8 mouse cellular contexts compared by ENCODE assay signal in the genomic region with DNA sequence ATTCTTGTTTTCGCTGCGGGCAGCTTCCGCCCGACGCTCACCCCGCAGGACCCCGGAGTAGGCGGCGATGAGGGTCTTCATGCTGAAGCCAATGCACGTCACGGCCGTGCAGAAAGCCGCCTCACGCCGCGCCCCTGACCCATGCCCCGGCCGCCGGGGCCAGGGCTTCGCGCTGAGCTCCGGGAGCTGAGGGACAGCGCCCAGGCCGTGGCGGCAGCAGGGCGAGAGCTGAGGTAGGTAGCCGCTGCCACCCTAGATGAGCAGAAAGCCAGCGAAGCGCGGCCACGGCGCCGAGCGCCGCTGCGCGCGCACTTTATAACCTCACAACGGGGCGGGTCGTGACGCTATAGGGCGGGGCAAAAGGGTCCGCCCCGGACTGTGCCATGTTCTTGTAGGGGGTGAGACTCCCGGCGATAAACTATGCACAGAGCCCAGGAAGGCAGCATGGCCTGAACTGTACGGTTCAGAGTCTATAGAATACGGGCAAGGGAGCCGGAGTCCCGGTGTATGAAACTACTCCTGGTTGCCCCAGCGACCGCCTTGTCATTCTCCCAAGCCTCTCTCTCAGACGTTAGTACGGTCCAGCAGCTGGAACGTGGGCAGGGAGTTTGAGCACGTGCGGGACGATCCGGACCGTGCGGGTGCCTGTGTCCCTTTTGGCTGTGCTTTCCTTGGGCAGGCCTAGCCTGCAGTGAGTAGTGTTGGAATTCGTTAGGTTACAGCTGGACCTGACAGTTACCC. TPM values are rescaled to one million over a fixed set of nuclear protein-coding genes. Genes with fewer than 3 reads are reported as not detected.
DNase-seq lines count a peak whose midpoint lies in the region; ATAC-seq and TF ChIP-seq lines count a peak whose summit lies in the region.

TSS of gene Dgat2 (minus strand) at position 288 of the 741 bp plus-strand sequence.

- no peak within 1 kb of the TSS for H3K27ac ChIP-seq in CH12.LX (ENCODE audit: insufficient read depth, low read depth)
- H3K27ac ChIP-seq in forebrain, embryonic 12.5 days, result peak within 1 kb of the TSS; percentile 84
- H3K27ac ChIP-seq in heart, postnatal 0 days (ENCODE audit: low read depth), result peak within 1 kb of the TSS; percentile 87
- peak within 1 kb of the TSS; percentile 71 for H3K27ac ChIP-seq in liver, embryonic 16.5 days (ENCODE audit: low read length)
- H3K27ac ChIP-seq in neural tube, embryonic 13.5 days (replicated peaks), result peak within 1 kb of the TSS; percentile 75
- peak within 1 kb of the TSS; percentile 87 for H3K27ac ChIP-seq in testis, adult 2 months (ENCODE audit: control insufficient read depth, insufficient read depth, low read depth, low read length)

- no peaks in the 10 kb centered on the region for H3K79me2 ChIP-seq in CH12.LX (replicated peaks; ENCODE audit: control insufficient read depth, extremely low read depth, insufficient read depth, poor library complexity, severe bottlenecking)

- H3K9ac ChIP-seq in CH12.LX (ENCODE audit: insufficient read depth, low read depth), result peak within 1 kb of the TSS; percentile 6; the same call in 1 of the 2 replicates
- H3K9ac ChIP-seq in forebrain, embryonic 12.5 days, result peak within 1 kb of the TSS; percentile 81
- H3K9ac ChIP-seq in heart, postnatal 0 days (replicated peaks; ENCODE audit: low read depth, low read length), result peak within 1 kb of the TSS; percentile 76
- peak within 1 kb of the TSS; percentile 71 for H3K9ac ChIP-seq in liver, embryonic 16.5 days (ENCODE audit: low read depth, low read length)
- H3K9ac ChIP-seq in neural tube, embryonic 13.5 days, result peak within 1 kb of the TSS; percentile 86

- peaks cover 55% of the 10 kb centered on the region for H3K27me3 ChIP-seq in CH12.LX (replicated peaks)
- peaks cover 25% of the 10 kb centered on the region for H3K27me3 ChIP-seq in forebrain, embryonic 12.5 days
- no peaks in the 10 kb centered on the region for H3K27me3 ChIP-seq in heart, postnatal 0 days (ENCODE audit: control insufficient read depth, insufficient read depth, low read length)
- peaks cover 9% of the 10 kb centered on the region for H3K27me3 ChIP-seq in liver, embryonic 16.5 days (ENCODE audit: control insufficient read depth, insufficient read depth, low read depth, low read length)
- peaks cover 18% of the 10 kb centered on the region for H3K27me3 ChIP-seq in neural tube, embryonic 13.5 days
- no peaks in the 10 kb centered on the region for H3K27me3 ChIP-seq in testis, adult 2 months (ENCODE audit: control insufficient read depth, insufficient read depth, low read length)

- TF ChIP-seq EP300 in CH12.LX (IDR thresholded peaks at IDR 0.05; ENCODE audit: low read length), result no peak
- TF ChIP-seq EP300 in heart, postnatal 0 days (IDR thresholded peaks at IDR 0.05; ENCODE audit: low read depth), result peak; percentile 90

- ATAC-seq in forebrain, embryonic 12.5 days (ENCODE audit: low FRiP score), result peak; percentile 95
- ATAC-seq in heart, postnatal 0 days (ENCODE audit: insufficient read depth, low read depth), result peak; percentile 94
- peak; percentile 89 for ATAC-seq in liver, embryonic 16.5 days (ENCODE audit: low read depth)
- ATAC-seq in neural tube, embryonic 13.5 days (ENCODE audit: low read depth), result peak; percentile 94

- DNase-seq in CH12.LX (ENCODE audit: extremely low read depth), result peak; percentile 78
- peak; percentile 73 for DNase-seq in c-Kit-positive CD71-positive TER-119-negative erythroid progenitor cells, embryonic 14.5 days (ENCODE audit: low read depth)
- DNase-seq in heart, postnatal 0 days (ENCODE audit: low spot score), result peak; percentile 90
- peak; percentile 93 to 95 for DNase-seq in kidney, postnatal 4 days

- under 1% methylated on average over 63 of the region's 63 CpGs for WGBS in forebrain, embryonic 12.5 days
- 1% methylated on average over 62 of the region's 63 CpGs for WGBS in heart, postnatal 0 days
- under 1% methylated on average over 63 of the region's 63 CpGs for WGBS in liver, embryonic 16.5 days (ENCODE audit: insufficient replicate concordance)
- WGBS in neural tube, embryonic 13.5 days, result 1% methylated on average over 63 of the region's 63 CpGs

- H3K9me3 ChIP-seq in CH12.LX (replicated peaks; ENCODE audit: low read length), result no peaks in the 10 kb centered on the region
- H3K9me3 ChIP-seq in forebrain, embryonic 12.5 days, result no peaks in the 10 kb centered on the region
- H3K9me3 ChIP-seq in heart, postnatal 0 days (replicated peaks; ENCODE audit: control insufficient read depth, low read length), result no peaks in the 10 kb centered on the region
- no peaks in the 10 kb centered on the region for H3K9me3 ChIP-seq in liver, embryonic 16.5 days (replicated peaks; ENCODE audit: control insufficient read depth, low read length)
- no peaks in the 10 kb centered on the region for H3K9me3 ChIP-seq in neural tube, embryonic 13.5 days

- H3K4me1 ChIP-seq in CH12.LX (ENCODE audit: control insufficient read depth in 1 of 2, insufficient read depth in 2 of 2), result peaks cover 5 to 20% of the 10 kb centered on the region in 2 experiments
- H3K4me1 ChIP-seq in forebrain, embryonic 12.5 days, result peaks cover 11% of the 10 kb centered on the region
- peaks cover 12% of the 10 kb centered on the region; the same call in 1 of the 2 replicates for H3K4me1 ChIP-seq in heart, postnatal 0 days (ENCODE audit: control insufficient read depth, insufficient read depth)
- peaks cover 17% of the 10 kb centered on the region for H3K4me1 ChIP-seq in liver, embryonic 16.5 days (ENCODE audit: control insufficient read depth, low read depth, low read length)
- H3K4me1 ChIP-seq in neural tube, embryonic 13.5 days (replicated peaks), result peaks cover 15% of the 10 kb centered on the region
- peaks cover 5% of the 10 kb centered on the region for H3K4me1 ChIP-seq in testis, adult 2 months (ENCODE audit: control insufficient read depth, insufficient read depth, low read length)

- no peak for TF ChIP-seq CTCF in CH12.LX (conservative IDR thresholded peaks at IDR 0.05 in 1 of 2, IDR thresholded peaks at IDR 0.05 in 1 of 2; ENCODE audit: low read depth in 2 of 2, low read length in 2 of 2)
- TF ChIP-seq CTCF in heart, postnatal 0 days (IDR thresholded peaks at IDR 0.05; ENCODE audit: low read depth), result no peak
- TF ChIP-seq CTCF in testis, adult 2 months (IDR thresholded peaks at IDR 0.05; ENCODE audit: control insufficient read depth, insufficient read depth, insufficient replicate concordance, low read depth, low read length), result no peak

- TF ChIP-seq RAD21 in CH12.LX (IDR thresholded peaks at IDR 0.05; ENCODE audit: low read depth, low read length), result no peak

- peak; percentile 90 for TF ChIP-seq POLR2A in CH12.LX (IDR thresholded peaks at IDR 0.05; ENCODE audit: low read depth, low read length)
- peak; percentile 92 for TF ChIP-seq POLR2A in testis, adult 2 months (IDR thresholded peaks at IDR 0.05; ENCODE audit: control insufficient read depth, low read depth, low read length)

- H3K4me2 ChIP-seq in CH12.LX (ENCODE audit: insufficient read depth, low read depth, poor library complexity, severe bottlenecking), result peak within 1 kb of the TSS; percentile 83
- H3K4me2 ChIP-seq in forebrain, embryonic 12.5 days, result peak within 1 kb of the TSS; percentile 94
- peak within 1 kb of the TSS; percentile 98 for H3K4me2 ChIP-seq in heart, postnatal 0 days (ENCODE audit: low read depth, low read length)
- peak within 1 kb of the TSS; percentile 78 for H3K4me2 ChIP-seq in liver, embryonic 16.5 days (ENCODE audit: low read depth, low read length)
- peak within 1 kb of the TSS; percentile 91 for H3K4me2 ChIP-seq in neural tube, embryonic 13.5 days

- no peaks in the 10 kb centered on the region for H3K36me3 ChIP-seq in CH12.LX (replicated peaks in 1 of 2; ENCODE audit: control insufficient read depth in 1 of 2, insufficient read depth in 1 of 2, low read length in 1 of 2)
- H3K36me3 ChIP-seq in forebrain, embryonic 12.5 days (replicated peaks), result no peaks in the 10 kb centered on the region
- no peaks in the 10 kb centered on the region for H3K36me3 ChIP-seq in heart, postnatal 0 days (replicated peaks; ENCODE audit: control insufficient read depth, insufficient read depth, low read length)
- H3K36me3 ChIP-seq in liver, embryonic 16.5 days (ENCODE audit: control insufficient read depth, insufficient read depth), result no peaks in the 10 kb centered on the region
- no peaks in the 10 kb centered on the region for H3K36me3 ChIP-seq in neural tube, embryonic 13.5 days
- H3K36me3 ChIP-seq in testis, adult 2 months (ENCODE audit: control insufficient read depth, insufficient read depth, low read length), result no peaks in the 10 kb centered on the region

- H3K4me3 ChIP-seq in CH12.LX (replicated peaks in 1 of 3; ENCODE audit: low read depth in 2 of 3, low read length in 2 of 3, poor library complexity in 1 of 3), result peak within 1 kb of the TSS; percentile 38 to 48 (median 45)
- peak within 1 kb of the TSS; percentile 71 for H3K4me3 ChIP-seq in forebrain, embryonic 12.5 days (replicated peaks)
- peak within 1 kb of the TSS; percentile 66 for H3K4me3 ChIP-seq in heart, postnatal 0 days (ENCODE audit: low read depth, low read length)
- peak within 1 kb of the TSS; percentile 68 for H3K4me3 ChIP-seq in liver, embryonic 16.5 days (ENCODE audit: low read depth, low read length)
- peak within 1 kb of the TSS; percentile 76 for H3K4me3 ChIP-seq in neural tube, embryonic 13.5 days
- peak within 1 kb of the TSS; percentile 88 for H3K4me3 ChIP-seq in testis, adult 2 months (ENCODE audit: control insufficient read depth, low read depth, low read length)

- dilution Hi-C loops in CH12.LX (cut with MboI; ENCODE audit: extremely low pct_ligation_motif_present, extremely low pct_unique_long_range_greater_than_20kb, low sequenced_read_pairs), result no loop called here

- in situ Hi-C loops in CH12.LX (cut with MboI; ENCODE audit: low pct_ligation_motif_present, low pct_unique_long_range_greater_than_20kb, low sequenced_read_pairs), result no loop called here

TF ChIP-seq in CH12.LX, 34 proteins besides CTCF, POLR2A, EP300 and RAD21 (continues in another document):
- TF ChIP-seq ZNF384 (IDR thresholded peaks at IDR 0.05; ENCODE audit: low read depth, low read length), result no peak
- TF ChIP-seq POLR2AphosphoS2 (IDR thresholded peaks at IDR 0.05; ENCODE audit: low read depth, low read length), result no peak
- peak; percentile 97 for TF ChIP-seq MAX (IDR thresholded peaks at IDR 0.05; ENCODE audit: low read length)
- 0 out of 2 replicates have a peak, but pooled peaks have one; percentile 67 for TF ChIP-seq RCOR1 (conservative IDR thresholded peaks at IDR 0.05; ENCODE audit: low read depth, low read length)
- no peak for TF ChIP-seq USF2 (conservative IDR thresholded peaks at IDR 0.05; ENCODE audit: low read depth, low read length)

RNA-seq across cellular contexts. Expression of gene Dgat2, which starts in this region (rescaled TPM):
- total RNA-seq in CH12.LX (2012; rRNA removed), result 1.2 and 1.7 TPM in 2 replicates
- total RNA-seq in CH12.LX (2014; rRNA removed), result 1.4 and 2.8 TPM in 2 replicates
- 1.4 and 1.6 TPM in 2 replicates for polyA plus RNA-seq in CH12.LX (2012; ENCODE audit: insufficient read length, low read depth)
- polyA plus RNA-seq in forebrain, embryonic 12.5 days (2016; fragmentation: Nextera tagmentation; extraction: Ambion mirVana), result 8.4 and 8.6 TPM in 2 replicates
- total RNA-seq in heart, postnatal 0 days (2014; rRNA removed; ENCODE audit: low replicate concordance), result 114 and 121 TPM in 2 replicates
- 112 and 115 TPM in 2 replicates for polyA plus RNA-seq in heart, postnatal 0 days (2015; fragmentation: Nextera tagmentation; extraction: Ambion mirVana)
- polyA plus RNA-seq in liver, embryonic 16.5 days (2015; fragmentation: Nextera tagmentation; extraction: Ambion mirVana), result 168 and 194 TPM in 2 replicates
- 14.2 and 15.7 TPM in 2 replicates for polyA plus RNA-seq in neural tube, embryonic 13.5 days (2015; fragmentation: Nextera tagmentation; extraction: Ambion mirVana)
- 315 and 324 TPM in 2 replicates for polyA plus RNA-seq in testis, adult 2 months (2012; rRNA removed)

Comparison
In these comparisons a context has a peak if more than half of its experiments do, and no peak if none do; other contexts are left out.
1. RNA of gene Dgat2 (total RNA-seq): 114 to 121 TPM in heart, postnatal 0 days; 1.2 to 2.8 TPM in CH12.LX; every median in the first group is over 10 times any median in the second.
2. H3K9ac ChIP-seq: peak in every context shown above with its lines; median percentile 86 in neural tube, embryonic 13.5 days; 81 in forebrain, embryonic 12.5 days; 76 in heart, postnatal 0 days; 71 in liver, embryonic 16.5 days; 6 in CH12.LX.
3. Peak in every context shown above with its lines, with median percentiles within 50 percentile points of each other: DNase-seq, H3K4me2 ChIP-seq, H3K4me3 ChIP-seq and ATAC-seq.